Mouse (Mus musculus) lung, postnatal 25 days (tissue): ENCODE results near the gene Smad1.
A peak's percentile ranks its signal among the peaks of the same experiment; 100 is the strongest.

Source experiments
- DNase-seq: peaks from one replicate; pipeline ENCODE4 v3.0.0; 2022; ENCODE audit warnings: low spot score

The Smad1 gene

DNA sequence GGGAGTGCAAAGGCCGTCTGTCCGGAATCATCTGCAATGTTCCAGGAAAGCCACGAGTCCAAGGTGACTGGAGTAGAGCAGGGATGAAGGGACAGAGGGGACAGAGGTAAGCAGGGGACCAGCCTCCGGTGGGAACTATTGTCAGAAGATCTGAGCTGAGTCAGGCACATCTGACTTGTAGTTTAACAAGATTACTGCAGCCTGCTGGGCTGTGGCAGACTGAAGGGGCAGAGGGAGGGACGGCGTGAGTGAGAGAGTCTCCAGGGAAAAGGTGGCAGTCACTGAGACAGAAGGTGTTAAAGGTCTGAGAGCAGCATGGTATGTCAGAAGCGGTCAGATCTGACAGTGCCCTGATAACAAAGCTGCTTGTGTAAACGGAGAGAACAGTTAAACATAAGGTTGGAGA lies 16.5 kb downstream of the Smad1 start:
- no peak for DNase-seq

DNA sequence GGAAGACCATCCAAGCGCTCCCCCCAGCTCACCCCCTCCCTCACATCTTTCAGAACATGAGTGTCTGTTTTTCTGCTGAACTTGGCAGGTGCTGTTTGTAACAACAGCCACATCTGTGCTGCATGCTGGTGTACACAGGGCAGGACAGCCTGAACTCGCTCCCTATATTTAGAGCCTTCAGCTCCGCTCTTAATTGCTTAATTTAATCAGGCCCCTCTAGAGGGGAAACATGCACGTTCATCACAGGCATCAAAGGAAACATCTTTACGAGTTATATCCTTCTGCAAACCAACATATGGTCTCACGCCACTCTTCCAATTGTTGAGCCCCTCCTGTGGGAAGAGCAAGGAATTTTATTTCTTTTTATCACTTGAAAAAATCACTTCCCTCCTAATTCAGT lies 17.5 kb downstream of the Smad1 start:
- no peak for DNase-seq

DNA sequence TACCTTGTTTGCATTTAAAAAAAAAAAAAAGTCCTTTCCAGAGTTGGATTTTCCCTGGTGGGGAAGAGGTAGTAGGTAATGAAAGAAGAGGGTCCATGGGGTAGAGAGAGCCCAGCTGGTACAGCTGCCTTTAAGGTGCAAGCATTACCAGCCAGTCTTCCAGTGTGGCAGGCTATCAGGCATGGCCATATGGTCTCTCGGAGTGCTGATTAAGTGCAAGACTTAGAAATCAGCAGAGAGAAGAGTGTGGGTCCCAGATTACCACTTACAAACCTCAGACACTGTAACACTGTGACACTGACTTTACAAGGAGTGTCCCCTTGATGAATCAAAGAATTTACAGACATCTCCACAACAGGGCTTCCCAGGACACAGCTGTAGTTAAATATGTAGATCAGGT lies 18.9 kb downstream of the Smad1 start:
- DNase-seq: no peak

DNA sequence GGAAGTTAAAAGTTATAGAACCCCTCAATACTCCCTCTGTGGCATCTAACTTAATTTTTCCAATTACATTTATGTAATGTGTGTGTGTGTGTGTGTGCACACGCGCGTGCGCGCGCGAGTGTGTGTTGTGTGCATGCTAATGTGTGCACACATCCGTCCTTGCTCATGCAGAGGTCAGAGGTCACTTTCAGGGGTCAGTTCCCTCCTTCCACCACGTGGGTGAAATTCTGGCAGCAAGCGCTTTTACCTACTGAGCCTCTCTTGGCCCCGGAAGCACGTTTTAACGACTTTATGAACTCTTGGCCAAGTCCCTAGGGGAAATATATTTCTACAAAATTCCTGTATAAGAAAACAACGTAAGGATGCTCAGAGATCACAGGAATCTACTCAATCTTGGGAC lies 19.3 kb downstream of the Smad1 start:
- DNase-seq: no peak

DNA sequence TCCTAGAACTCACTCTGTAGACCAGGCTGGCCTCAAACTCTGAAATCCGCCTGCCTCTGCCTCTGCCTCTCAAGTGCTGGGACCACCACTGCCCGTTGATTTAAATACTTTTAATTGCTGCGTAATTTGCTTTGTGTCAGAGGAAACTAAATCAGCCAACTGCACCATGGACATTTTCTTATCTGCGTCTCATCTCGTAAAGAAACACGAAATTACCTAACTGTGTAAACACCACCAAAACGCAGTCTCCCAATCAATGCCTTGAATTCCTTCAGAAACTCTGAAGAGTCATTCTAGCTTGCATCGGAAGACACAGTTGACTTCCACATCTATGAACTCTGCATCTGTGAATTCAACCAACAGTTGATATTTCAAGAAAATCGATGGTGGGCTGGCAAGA lies 22.7 kb downstream of the Smad1 start:
- DNase-seq: no peak

DNA sequence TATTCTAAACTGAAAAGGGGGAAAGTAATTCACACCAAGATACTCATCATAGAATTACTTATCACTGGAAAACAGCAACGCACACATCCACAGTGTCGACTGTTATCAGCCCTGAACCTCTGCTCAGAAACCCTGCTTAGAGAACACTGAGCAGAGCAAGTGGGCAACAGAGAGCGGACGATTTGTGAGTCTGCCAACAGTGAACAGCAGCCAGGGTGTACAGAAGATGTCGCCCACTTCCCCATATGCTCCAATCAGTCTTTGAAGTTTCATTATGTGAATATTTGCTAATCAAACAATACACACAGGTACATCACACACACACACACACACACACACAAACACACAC lies 23.6 kb downstream of the Smad1 start:
- DNase-seq: no peak

DNA sequence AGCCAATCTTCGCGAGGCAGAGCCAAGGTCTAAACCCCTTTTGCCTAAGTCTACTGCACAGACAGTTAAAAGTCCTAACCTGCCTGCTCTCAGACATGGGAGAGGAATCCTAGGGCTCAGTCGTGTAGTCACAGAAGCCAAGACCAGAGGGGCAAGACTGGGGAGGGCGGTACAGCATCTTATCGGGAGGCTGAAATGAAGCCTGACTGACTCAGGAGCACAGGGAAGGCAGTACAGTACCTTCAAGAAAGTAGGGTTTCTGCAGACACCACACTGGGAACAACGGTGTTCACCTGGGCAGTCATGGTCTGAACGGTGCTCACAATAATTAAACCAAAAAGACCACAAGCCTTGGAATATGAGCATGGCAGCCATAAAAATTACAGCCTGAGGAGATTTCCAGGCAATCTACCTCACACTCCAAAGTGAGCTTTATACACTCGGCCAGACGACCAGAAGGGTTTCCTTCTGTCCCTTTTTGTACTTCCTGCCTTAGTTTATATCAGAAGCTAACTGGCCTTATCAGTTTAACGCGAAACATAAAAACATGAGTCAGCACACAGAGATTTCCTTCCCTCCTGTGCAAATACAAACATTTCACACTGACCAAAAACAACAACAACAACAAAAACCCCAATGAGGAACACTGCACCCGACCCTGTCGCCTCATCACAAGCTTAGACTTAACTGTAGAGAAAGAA lies 24.1 kb downstream of the Smad1 start:
- DNase-seq: no peak

DNA sequence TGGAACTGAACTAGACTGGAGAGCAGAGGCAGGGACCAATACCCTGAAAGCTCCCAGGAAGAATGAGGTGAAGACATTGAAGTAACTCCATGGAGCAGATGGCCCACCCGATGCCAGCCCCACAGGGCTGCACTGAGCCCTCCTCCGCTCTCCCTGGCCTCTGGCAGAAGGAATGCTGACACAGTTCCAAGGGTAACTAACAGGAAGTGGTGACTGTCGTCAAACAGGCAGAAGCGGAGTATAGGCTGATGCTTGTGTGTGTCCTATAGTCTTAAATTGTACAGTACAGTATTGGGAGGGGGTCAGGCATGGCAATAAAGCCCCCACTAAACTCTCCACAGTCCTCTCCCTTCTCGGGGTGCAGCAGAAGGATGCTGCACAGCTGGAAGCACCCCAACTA lies 24.9 kb downstream of the Smad1 start:
- DNase-seq: no peak

DNA sequence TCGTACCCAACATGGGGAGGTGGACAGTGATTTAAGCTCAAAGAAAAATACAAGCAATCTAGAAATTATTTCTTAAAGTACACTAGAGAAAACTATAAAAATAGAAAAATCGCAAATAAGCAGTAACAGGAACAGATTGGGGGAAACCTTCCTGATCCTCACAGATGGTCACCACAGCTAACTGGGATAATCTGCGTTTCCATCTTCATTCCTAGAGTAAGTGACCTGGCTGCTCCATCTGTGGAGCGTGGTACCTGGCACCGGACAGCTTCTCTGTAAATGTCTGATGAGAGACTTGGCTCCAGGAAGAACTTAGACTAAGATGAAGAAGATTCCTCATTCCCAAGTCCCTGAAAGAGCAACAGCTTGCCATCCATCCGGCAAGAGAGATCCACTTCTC lies 25.8 kb downstream of the Smad1 start:
- DNase-seq: no peak

DNA sequence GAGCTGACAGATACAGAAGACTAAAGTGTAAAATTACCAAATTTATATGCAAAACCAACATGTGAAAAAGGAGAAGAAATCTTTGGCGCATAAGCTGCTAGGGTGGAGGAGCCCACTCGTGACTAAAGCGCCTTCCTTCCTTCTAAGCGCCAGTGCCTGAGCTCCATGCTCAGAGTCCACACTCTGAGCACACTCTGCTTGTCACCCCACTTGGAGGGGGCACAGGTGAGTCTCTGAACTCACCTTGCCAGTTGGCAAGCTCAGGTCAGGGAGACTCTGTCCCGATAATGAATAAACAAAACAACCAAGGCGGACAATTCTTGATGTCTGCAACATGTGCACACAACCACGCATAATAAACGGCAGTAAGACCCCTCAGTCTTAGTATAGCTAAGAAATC lies 26.4 kb downstream of the Smad1 start:
- no peak for DNase-seq

DNA sequence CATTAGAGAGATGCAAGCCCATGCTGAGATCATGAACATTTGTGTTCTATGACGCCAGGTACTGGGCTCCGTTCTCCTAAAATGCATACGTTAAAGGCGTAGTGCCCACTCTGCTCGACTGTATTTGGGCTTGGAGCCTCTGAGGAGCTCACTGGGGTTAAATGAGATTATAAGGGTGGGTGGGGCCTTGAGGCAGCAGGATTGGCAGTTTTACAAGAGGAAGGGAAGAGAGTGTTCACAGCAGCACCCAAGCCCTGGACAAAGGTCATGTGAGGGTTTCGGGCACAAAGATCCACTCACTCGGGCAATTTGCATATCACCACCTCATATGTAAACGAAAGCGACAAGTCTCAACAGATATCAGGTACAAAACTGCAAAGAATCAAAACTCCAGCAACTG lies 26.8 kb downstream of the Smad1 start:
- peak; percentile 57 for DNase-seq

DNA sequence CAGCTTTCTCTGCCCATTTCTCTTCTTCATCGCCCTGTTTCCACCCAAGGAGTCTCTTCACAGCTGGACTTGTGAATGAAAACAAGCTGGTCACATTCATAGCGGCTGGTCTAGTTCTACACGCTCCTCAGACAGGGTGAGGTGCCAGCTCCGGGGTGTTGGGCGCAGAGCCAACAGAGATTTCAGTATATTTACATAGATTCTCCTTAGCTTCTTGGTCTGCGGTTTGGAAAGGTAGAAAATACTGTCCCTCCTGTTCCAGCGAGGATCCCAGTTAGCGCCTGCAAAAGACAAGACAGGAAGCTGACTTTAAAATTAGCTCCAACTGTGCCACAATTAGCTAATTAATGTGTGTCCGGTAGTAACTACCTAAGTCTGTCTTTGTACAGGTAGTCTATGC lies 27.2 kb downstream of the Smad1 start:
- no peak for DNase-seq

DNA sequence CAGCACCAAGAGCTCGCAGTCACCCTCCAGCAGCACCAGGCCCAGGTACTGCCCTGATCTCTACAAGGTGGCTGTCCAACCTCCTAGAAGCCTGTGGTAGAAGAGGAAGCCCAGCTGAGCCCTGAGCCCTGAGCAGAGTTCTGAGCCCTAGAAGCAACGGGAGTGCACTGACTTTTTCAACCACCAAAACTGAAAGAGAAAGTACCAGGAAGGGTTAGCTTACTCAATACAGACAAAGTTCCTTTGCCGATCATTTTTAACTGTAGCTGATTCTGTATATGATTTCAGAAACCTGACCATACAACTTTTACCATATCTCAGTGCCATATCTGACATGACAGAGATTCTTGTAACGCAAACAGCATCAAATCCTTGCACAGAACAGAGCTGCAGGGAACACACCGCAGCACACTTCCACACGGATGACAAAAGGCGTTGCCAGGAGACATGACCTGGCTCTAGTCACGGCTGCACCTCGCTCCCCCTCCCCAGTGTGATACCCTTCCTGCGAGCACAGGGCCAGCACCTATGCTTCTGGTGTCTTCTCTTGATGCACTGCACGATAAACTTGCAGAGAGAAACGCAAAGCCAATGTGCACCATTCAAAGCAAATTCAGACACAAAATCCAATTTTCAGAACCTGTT lies 28.6 kb downstream of the Smad1 start:
- DNase-seq: no peak

DNA sequence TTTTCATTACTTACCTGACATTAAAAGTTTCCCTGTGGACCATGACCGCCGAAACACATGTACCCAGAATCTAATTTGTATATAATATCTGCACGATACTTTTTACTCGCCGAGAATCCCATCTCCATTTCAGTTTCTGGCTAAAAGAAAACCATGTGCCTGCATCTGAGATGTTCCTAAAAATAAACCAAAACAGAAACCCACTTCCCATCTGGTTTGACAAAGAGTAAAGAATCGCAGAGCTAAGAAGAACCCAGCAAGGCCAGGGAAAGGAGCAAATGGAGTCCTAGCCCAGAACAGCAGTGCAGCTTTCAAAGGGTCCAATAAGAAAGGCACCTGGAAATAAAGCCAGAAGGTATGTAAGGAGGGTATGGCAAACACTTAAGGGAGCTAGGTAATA lies 30.2 kb downstream of the Smad1 start:
- no peak for DNase-seq

DNA sequence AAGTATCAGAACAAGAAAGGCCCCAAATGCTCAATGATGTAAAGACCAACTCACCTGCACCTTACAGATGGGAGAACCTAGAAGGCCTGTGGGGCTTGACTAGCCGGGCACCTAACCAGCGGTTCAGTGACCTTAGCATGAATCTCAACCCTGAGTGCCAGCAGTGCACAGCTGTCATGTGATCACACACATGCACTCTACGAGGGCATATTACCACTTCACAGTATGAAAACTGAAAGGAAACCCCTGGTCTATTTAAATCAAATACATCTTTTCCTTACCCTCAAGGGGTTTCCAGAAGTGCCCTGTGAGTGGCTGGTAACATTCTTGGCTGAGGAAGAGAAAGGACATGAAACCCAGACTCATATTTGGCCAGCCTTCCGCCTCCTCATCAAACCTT lies 31.4 kb downstream of the Smad1 start:
- DNase-seq: no peak

DNA sequence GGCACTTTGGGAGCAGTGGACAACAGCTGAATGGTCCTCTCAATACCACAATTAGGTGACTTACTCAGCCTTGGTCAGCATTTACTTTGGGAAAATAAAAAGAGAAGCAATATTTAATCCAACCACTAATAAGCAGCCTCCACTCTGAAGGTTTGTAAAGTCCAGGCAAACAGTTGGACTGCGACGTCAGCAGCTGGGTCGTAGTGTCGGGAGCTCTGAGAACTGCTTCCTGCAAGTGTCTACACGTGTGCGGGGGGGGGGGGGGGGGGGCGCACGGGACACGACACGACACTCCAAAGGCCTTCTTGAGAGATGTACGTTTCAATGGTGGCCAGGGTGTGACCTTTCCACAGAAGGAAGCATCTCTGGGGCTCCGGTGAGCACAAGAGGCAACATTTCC lies 32.0 kb downstream of the Smad1 start:
- no peak for DNase-seq

DNA sequence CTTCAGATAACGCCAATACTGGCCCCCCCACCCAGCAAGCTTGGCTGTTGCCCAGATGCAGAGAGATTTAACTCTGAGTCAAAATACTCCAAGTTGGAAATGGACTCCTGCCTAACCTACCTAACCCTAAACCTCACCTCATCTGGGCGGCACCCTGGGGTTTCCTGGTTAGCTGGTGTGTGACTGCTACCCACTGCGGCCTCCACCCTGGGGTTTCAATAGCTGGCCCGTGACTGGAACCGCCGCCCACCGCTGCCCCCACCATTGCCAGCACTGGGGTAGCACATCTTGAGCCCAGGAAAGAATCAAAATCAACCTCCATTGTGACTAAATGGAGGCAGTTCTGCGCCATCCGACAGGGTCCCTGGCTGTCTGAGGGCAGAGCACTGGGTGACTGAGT lies 33.1 kb downstream of the Smad1 start:
- DNase-seq: no peak

DNA sequence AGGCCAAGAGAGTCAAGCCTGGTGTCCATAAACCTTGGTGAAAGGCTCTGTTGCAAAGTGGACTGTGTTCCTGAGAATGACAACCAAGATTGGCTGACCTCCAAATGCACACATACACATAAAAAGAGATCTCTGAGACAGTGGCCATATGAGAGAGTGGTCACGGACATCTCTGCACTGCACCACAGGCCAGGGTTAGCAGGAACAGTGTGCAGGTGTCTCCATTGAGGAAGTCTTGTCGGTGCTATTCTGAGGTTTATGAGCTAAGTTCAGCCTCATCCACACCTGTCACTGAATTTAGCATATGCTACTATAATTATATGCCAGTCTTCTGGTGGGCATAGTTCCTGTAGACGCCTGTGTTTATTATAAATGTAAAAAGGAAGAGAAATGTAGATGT lies 33.6 kb downstream of the Smad1 start:
- no peak for DNase-seq

DNA sequence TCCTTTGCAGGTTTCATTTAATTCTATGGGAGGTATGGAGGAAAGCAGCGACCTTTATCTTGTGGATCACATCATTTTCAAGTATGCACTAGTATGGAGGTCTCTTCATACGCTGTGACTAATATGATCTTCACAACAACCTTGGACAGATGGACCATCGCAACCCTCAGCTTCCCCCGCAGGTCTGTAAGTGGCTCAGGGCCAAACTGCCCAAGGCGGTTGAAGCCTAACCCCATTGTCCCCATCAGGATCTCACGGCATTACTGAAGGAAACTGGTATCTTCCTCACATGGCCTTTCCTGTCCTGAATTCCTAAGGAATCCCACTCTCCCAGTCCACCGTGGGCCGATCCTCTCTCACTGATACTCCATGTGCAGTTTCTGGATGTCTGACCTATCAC lies 34.5 kb downstream of the Smad1 start:
- no peak for DNase-seq

DNA sequence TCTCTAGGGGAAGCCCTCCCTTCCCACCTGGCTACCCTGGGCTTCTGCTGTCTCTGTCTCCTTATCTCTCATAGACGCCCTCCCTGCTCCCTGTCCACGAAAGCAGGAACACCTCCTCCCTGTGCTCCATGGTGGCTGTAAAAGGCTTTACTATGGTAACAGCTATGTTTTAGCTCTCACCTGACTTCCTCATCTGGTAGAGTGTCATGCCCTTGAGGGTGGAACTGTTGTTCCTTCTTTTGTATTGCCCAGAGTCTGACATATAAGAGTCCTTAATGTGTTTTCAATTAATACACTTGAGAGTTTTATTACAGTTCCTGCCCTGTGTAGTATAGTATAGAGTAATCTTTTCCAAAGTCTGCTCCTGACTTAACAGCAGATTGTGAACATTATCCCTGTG lies 36.9 kb downstream of the Smad1 start:
- no peak for DNase-seq

DNA sequence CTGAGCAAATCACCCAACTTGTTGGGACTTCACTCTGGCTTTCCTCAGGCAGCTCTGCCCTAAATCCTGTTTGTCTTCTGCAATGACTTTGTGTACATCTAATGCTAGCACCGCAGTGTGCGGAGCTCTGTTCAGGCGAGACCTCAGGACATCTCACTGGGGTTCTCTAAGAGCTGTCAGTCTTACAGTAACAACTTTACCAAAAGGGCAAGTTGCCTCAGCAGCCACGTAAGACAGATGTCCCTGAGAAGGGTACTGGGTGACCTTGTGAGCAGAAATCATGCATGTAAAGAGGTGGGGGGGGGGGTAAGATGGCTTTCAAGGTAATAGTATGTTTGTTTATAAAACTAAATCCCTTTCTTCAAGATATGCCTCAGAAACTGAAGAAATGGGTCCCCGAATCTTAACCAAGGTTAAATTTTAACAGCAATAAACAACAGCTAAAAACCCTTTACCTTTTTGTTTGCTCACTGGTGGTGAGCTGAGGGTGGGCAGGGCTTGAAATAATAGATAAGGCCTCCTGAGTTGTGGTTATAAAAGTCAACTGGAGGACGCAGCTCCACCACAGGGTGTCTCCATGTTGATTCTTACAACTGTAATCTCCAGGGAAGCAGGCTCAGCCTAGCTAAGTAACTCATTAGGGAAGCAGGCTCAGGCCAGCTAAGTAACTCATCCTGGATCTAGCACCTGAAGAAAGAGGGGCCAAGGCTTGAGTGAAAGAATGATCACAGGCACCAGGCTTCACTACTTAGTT lies 38.4 kb downstream of the Smad1 start:
- DNase-seq: no peak

DNA sequence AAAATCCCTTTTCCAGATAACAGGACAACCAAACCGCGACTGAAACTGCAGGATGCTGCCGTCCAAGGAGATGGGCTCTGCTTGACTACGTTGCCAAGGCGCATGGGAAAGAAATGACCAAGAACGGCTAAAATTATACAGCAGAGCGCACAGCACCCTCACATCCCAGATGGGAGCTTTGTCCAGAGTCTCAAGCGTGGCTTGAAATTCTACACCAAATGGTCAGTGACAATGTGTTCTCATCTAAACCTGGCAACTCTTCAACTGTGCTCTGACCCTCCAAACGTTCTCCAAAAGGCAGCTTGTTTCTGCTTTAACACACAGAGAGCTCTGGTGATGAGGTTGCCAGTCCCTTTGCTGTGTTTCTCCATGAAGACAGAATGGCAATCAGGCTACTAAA lies 39.0 kb downstream of the Smad1 start:
- DNase-seq: no peak

DNA sequence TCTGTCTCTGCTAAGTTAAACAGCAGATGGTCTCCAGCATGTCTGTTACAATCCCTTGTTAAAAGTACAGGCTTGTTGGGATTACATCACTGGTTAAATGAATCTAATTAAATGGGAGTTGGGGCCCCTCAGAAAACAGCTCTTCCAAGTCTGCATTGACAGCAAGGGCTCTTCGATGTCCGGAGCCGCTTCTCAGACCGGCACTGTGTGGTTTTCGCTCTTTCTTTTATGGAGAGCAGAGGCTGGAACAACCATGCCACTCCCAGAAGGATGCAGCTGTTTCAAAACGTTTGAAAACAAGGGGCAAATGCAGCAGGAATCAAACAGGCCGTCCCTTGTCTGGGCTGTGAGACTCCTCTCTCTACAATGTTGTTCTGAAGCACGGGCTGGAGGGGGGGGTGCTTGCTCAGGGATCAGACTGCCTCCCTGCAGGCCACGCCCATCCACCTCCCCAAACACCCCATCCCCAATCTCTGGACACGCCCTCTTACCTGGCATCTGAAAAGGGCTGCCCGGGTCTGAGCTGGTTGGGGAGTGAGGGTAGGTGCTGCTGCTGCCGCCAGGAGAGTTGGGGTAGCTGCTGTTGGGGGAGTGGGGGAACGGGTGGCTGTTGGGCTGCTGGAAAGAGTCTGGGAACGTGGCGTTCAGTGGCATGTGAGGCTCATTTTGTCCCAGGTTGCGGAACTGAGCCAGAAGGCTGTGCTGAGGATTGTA lies 43.4 kb downstream of the Smad1 start:
- DNase-seq: no peak
